Mouse (Mus musculus): ENCODE results near the gene Mrvi1.

GRCm38 (mm10) chr7:110988081-110988480, 5.8 kb upstream of the Mrvi1 start:
- TF ChIP-seq EP300 (IDR thresholded peaks at IDR 0.05; ENCODE audit: low read length) (no peak), MAX (IDR thresholded peaks at IDR 0.05; ENCODE audit: low read length) (no peak), ELF1 (IDR thresholded peaks at IDR 0.05; ENCODE audit: low read depth, low read length) (no peak), POLR2A (IDR thresholded peaks at IDR 0.05; ENCODE audit: low read depth, low read length) (no peak), PAX5 (IDR thresholded peaks at IDR 0.05; ENCODE audit: low read length) (no peak), CTCF (conservative IDR thresholded peaks at IDR 0.05 in 1 of 2, IDR thresholded peaks at IDR 0.05 in 1 of 2; ENCODE audit: low read depth in 2 of 2, low read length in 2 of 2) (no peak), BHLHE40 (IDR thresholded peaks at IDR 0.05; ENCODE audit: low read depth, low read length) (no peak), ZNF384 (IDR thresholded peaks at IDR 0.05; ENCODE audit: low read depth, low read length) (no peak), NELFE (IDR thresholded peaks at IDR 0.05; ENCODE audit: low read depth, low read length) (no peak), TBP (conservative IDR thresholded peaks at IDR 0.05; ENCODE audit: low read depth, low read length) (no peak), JUND (conservative IDR thresholded peaks at IDR 0.05; ENCODE audit: low read depth, low read length) (no peak), USF1 (IDR thresholded peaks at IDR 0.05; ENCODE audit: low read depth, low read length) (no peak), SIN3A (IDR thresholded peaks at IDR 0.05; ENCODE audit: low read length) (no peak), MEF2A (IDR thresholded peaks at IDR 0.05; ENCODE audit: borderline replicate concordance, low read depth, low read length) (no peak)

Measured in CH12.LX (cell line).